Mouse (Mus musculus) heart, embryonic 16.5 days (tissue): Measurements from ENCODE around the gene Bcl7b. TPM values are rescaled to one million over a fixed set of nuclear protein-coding genes. Genes with fewer than 3 reads are reported as not detected.

Experiments
- ATAC-seq: fragments of 200-750 bp; cut with Nextera tagmentation; replicated peaks from 2 replicates; pipeline ENCODE4 v1.8.0; 2017; ENCODE audit warnings: moderate number of reproducible peaks; ENCODE audit not compliant: insufficient read depth, low FRiP score; ENCODE audit errors: extremely low read depth
- H3K27ac ChIP-seq: fragments of 300-500 bp; sonication (generic); 2 replicates; pipeline ENCODE4 v1.5.1; 2014; ENCODE audit warnings: mild to moderate bottlenecking, low read length, control low read depth, moderate library complexity
- H3K27me3 ChIP-seq: fragments of 300-500 bp; sonication (generic); 2 replicates; pipeline ENCODE4 v1.6.1; 2014; ENCODE audit warnings: low read length, mixed read lengths; ENCODE audit not compliant: control insufficient read depth, insufficient read depth
- H3K36me3 ChIP-seq: fragments of 300-500 bp; sonication (generic); 2 replicates; pipeline ENCODE4 v1.6.1; 2014; ENCODE audit not compliant: control insufficient read depth, insufficient read depth
- H3K4me1 ChIP-seq: fragments of 300-500 bp; sonication (generic); 2 replicates; pipeline ENCODE4 v1.6.1; 2014; ENCODE audit warnings: low read length, mixed read lengths; ENCODE audit not compliant: control insufficient read depth, insufficient read depth
- H3K4me2 ChIP-seq: fragments of 300-500 bp; sonication (generic); 2 replicates; pipeline ENCODE4 v1.6.1; 2014; ENCODE audit warnings: low read depth, mild to moderate bottlenecking, control low read depth, low read length
- H3K4me3 ChIP-seq: fragments of 300-500 bp; sonication (generic); 2 replicates; pipeline ENCODE4 v1.5.1; 2014; ENCODE audit warnings: mild to moderate bottlenecking, control low read depth, low read length
- H3K9ac ChIP-seq: fragments of 300-500 bp; sonication (generic); 2 replicates; pipeline ENCODE4 v1.6.1; 2014; ENCODE audit warnings: low read length, control low read depth
- H3K9me3 ChIP-seq: fragments of 300-500 bp; sonication (generic); replicated peaks from 2 replicates; pipeline ENCODE4 v1.6.1; 2016; ENCODE audit warnings: low read length; ENCODE audit not compliant: control insufficient read depth
- WGBS: fragments of 180-500 bp; shearing (Covaris S2); extraction: QIAGEN DNeasy Blood & Tissue Kit; methylation state at CpG from one replicate; pipeline ENCODE4 v1.1.7; 2014; 5-methylcytosine and 5-hydroxymethylcytosine counted together
- polyA plus RNA-seq: library from polyadenylated mRNA; unstranded; fragments of >200 nt; fragmentation: Nextera tagmentation; extraction: Ambion mirVana; gene quantifications from 2 replicates; pipeline ENCODE4 v1.2.1, GENCODE M21; 2015

Gene Bcl7b
- polyA plus RNA-seq: 40.1 and 47.7 TPM in 2 replicates

DNA sequence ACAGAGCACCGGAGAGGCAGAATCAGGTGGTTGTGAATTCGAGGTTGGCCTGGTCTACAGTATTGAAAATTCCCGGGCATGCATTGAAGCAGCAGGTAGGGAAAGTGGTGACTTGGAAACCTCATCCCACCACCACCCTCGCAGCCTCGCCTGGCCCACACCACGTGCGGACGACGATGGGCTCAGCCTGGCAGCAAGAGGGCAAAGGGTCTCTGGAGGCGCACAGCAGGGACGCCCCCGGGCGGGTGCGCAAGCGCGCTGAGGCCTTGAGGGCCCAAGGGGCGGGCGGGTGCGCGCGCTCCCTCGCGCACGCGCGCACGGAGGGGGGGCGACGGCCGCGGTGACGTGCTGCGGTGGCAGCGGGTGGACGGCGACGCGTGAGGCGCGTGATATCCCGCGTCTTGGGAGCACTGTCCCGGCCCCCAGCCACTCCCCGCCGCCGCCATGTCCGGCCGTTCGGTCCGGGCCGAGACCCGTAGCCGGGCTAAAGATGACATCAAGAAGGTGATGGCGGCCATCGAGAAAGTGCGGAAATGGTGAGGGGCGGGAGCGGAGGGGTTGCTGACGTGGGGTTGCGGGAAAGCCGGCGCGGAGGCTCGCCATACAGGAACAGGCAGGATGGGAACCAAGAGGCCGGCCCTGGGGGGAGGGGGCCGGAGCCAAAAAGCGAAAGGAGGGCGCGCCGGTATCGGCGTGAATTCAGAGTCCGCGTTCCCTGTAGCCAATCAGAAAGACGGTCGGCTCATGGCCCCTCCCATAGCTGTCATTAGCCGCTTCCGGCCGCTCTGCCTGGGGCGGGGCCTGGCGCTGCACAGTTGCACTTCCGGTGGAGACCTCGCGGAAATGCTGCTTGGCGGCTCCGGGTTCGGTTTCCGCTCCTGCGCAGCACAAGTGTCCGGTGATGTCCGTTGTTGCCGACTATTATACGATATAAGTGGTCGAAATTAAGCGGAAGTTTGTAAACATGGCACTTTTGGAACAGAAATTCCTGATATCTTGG is at the start of gene Bcl7b:
Bcl7b (plus strand) TSS at position 221 of the 1,000 bp plus-strand sequence.
- peak within 1 kb of the TSS; percentile 99 for H3K27ac ChIP-seq
- peaks cover 13% of the 10 kb centered on the region for H3K4me1 ChIP-seq
- peak within 1 kb of the TSS; percentile 77 for H3K4me2 ChIP-seq
- no peaks in the 10 kb centered on the region for H3K9me3 ChIP-seq
- H3K27me3 ChIP-seq: no peaks in the 10 kb centered on the region
- ATAC-seq: peak; percentile 98
- WGBS: 2% methylated on average over 79 of the region's 95 CpGs
- H3K4me3 ChIP-seq: peak within 1 kb of the TSS; percentile 85
- peak within 1 kb of the TSS; percentile 97 for H3K9ac ChIP-seq
- H3K36me3 ChIP-seq: peaks cover 15% of the 10 kb centered on the region

DNA sequence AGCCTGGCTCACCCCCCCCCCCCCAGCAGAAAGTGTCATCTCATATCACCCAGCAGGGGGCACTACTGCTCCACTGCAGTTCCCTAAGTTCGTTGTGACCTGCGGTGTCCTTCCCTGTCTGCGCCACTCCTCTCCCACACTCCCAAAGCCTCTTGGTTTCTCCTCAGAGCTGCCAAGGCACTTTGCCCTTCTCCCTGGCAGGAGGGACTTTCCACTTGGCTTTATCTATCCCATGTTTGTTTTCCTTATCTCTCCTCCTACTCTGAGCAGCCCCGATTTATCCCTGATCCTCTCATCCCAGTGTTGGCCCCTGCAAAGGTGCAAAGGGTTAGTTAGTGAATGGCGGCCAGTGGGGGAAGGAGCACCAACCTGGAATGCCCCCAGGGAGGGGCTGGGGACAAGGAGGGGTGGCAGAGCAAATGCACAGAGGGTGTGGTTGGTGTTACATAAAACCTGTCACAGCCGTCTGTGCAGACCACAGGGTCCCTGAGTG is 49.4 kb upstream of the Bcl7b start:
- Histone ChIP-seq H3K27ac (no peak overlapping the region), H3K36me3 (no peaks in the 10 kb centered on the region)
- peak; percentile 61; the same call in 1 of the 2 replicates for ATAC-seq

GRCm38 (mm10) chr5:135120753-135121152 is 47.3 kb upstream of the Bcl7b start:
- no peak overlapping the region for H3K27ac ChIP-seq
- peaks cover 3% of the 10 kb centered on the region; the same call in 1 of the 2 replicates for H3K4me1 ChIP-seq
- no peaks in the 10 kb centered on the region for H3K9me3 ChIP-seq
- no peak overlapping the region for H3K4me3 ChIP-seq
- H3K27me3 ChIP-seq: peaks cover 10% of the 10 kb centered on the region
- no peaks in the 10 kb centered on the region for H3K36me3 ChIP-seq
- H3K4me2 ChIP-seq: no peak overlapping the region
- WGBS: 62% methylated on average over 4 of the region's 4 CpGs
- no peak for ATAC-seq
- no peak overlapping the region for H3K9ac ChIP-seq

More for the DNA sequence above, 49.4 kb upstream of the Bcl7b start:
- Histone ChIP-seq H3K4me2 (no peak overlapping the region), H3K4me1 (peaks cover 3% of the 10 kb centered on the region; the same call in 1 of the 2 replicates), H3K4me3 (no peak overlapping the region), H3K27me3 (peaks cover 10% of the 10 kb centered on the region), H3K9me3 (no peaks in the 10 kb centered on the region), H3K9ac (no peak overlapping the region)
- 8% methylated on average over 6 of the region's 6 CpGs for WGBS

DNA sequence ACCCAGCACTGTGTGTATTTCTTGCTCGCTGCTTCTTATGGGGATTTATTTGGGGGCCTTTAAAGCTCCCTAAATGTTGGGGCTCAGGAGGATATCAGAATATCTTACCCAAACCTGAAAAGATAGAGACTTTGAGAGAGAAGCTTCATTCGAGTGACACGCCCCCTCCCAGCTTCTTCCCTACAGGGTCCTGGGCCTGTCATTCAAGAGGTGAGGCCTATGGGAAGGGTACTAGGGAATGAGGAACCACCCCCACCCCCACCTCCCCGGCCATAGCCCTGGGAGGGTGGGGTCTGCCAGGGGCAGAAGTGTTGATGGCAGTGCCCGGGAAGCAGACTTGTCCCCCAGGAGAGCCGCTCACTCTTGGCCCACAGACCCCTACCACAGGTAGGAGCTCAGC is 42.0 kb upstream of the Bcl7b start:
- Histone ChIP-seq H3K27ac (no peak overlapping the region), H3K4me3 (no peak overlapping the region), H3K4me1 (no peaks in the 10 kb centered on the region), H3K36me3 (no peaks in the 10 kb centered on the region), H3K4me2 (no peak overlapping the region), H3K9ac (no peak overlapping the region), H3K27me3 (peaks cover 9% of the 10 kb centered on the region), H3K9me3 (0 out of 2 replicates have a peak, but pooled peaks cover 4% of the 10 kb centered on the region)
- 67% methylated on average over 6 of the region's 6 CpGs for WGBS
- ATAC-seq: no peak

GRCm38 (mm10) chr5:135127669-135128068 is 40.4 kb upstream of the Bcl7b start:
- no peak overlapping the region for H3K4me2 ChIP-seq
- H3K27ac ChIP-seq: no peak overlapping the region
- peaks cover 15% of the 10 kb centered on the region for H3K27me3 ChIP-seq
- H3K4me1 ChIP-seq: no peaks in the 10 kb centered on the region
- H3K4me3 ChIP-seq: no peak overlapping the region
- H3K9ac ChIP-seq: no peak overlapping the region
- 0 out of 2 replicates have a peak, but pooled peaks cover 4% of the 10 kb centered on the region for H3K9me3 ChIP-seq
- H3K36me3 ChIP-seq: no peaks in the 10 kb centered on the region
- 71% methylated on average over 6 of the region's 6 CpGs for WGBS
- no peak for ATAC-seq

DNA sequence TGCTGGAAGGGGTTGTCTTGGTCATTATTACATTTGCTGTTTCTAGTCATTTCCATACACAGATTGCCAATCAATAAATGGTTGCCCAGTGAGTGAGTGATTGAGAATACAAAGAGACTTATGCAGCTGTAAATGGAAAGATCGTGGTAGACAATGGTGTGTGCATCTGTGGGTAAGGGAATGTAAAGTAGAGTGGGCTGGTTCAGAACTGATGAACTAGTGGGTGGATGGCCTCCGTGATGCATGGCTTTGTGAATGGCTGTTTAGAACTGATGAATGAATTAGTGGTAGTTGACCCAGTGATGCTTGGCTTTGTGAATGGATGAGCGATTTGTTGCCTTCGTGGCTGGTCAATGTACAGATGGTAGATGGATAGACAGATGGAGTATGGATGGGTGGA is 38.3 kb upstream of the Bcl7b start:
- Histone ChIP-seq H3K4me2 (no peak overlapping the region), H3K4me3 (no peak overlapping the region), H3K4me1 (peaks cover 5% of the 10 kb centered on the region; the same call in 1 of the 2 replicates), H3K27ac (no peak overlapping the region), H3K9me3 (0 out of 2 replicates have a peak, but pooled peaks cover 4% of the 10 kb centered on the region), H3K27me3 (peaks cover 35% of the 10 kb centered on the region), H3K36me3 (no peaks in the 10 kb centered on the region), H3K9ac (no peak overlapping the region)
- WGBS: 83% methylated on average over 4 of the region's 4 CpGs
- ATAC-seq: no peak

- WGBS: 4% methylated on average over 26 of the region's 26 CpGs
- H3K4me1 ChIP-seq: peaks cover 5% of the 10 kb centered on the region; the same call in 1 of the 2 replicates
- peaks cover 39% of the 10 kb centered on the region for H3K27me3 ChIP-seq
- H3K27ac ChIP-seq: no peak overlapping the region
- no peaks in the 10 kb centered on the region for H3K36me3 ChIP-seq
- peak overlapping the region; percentile 52 for H3K4me2 ChIP-seq
- no peak overlapping the region for H3K9ac ChIP-seq
- peak overlapping the region; percentile 27 for H3K4me3 ChIP-seq
- peak; percentile 26 for ATAC-seq
- peaks cover 7% of the 10 kb centered on the region; the same call in 1 of the 2 replicates for H3K9me3 ChIP-seq
Measured at GRCm38 (mm10) chr5:135133736-135134405, 34.2 kb upstream of the Bcl7b start.

DNA sequence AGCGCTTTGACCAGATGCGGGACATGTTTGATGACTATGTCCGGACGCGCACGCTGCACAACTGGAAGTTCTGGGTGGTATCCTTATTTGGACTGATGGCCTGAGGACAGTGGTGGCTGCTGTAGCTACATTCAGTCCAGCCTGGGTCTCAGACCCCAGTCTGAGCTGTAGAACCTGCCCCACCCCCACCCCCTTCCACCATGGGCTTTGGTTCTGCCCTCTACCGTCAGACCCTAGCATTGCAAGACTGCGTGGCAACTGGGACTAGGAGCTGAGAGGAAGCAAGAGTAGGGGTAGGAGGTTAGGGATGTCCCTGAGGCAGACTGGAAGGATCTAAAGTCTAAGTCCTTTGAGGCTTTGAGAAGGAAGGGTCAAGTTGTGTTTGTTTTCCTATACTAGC is 33.5 kb upstream of the Bcl7b start:
- peak; percentile 28 for ATAC-seq
- no peaks in the 10 kb centered on the region for H3K36me3 ChIP-seq
- H3K4me3 ChIP-seq: peak overlapping the region; percentile 27
- H3K9ac ChIP-seq: no peak overlapping the region
- 4% methylated on average over 8 of the region's 8 CpGs for WGBS
- peak overlapping the region; percentile 52 for H3K4me2 ChIP-seq
- peaks cover 4% of the 10 kb centered on the region; the same call in 1 of the 2 replicates for H3K9me3 ChIP-seq
- H3K27me3 ChIP-seq: peaks cover 37% of the 10 kb centered on the region
- no peak overlapping the region for H3K27ac ChIP-seq
- peaks cover 5% of the 10 kb centered on the region; the same call in 1 of the 2 replicates for H3K4me1 ChIP-seq
